Mouse (Mus musculus): ENCODE measurements around the gene Itga1.

Gene Itga1

GRCm38 (mm10) chr13:114984658-114985057, 117.1 kb downstream of the Itga1 start:
- DNase-seq = no peak

GRCm38 (mm10) chr13:114983116-114983515, 118.6 kb downstream of the Itga1 start:
- no peak for DNase-seq

- DNase-seq = peak in 1 of 2 experiments; percentile 17
Measured at GRCm38 (mm10) chr13:114980831-114981419, 120.8 kb downstream of the Itga1 start.

- DNase-seq = no peak
Measured at GRCm38 (mm10) chr13:114974484-114975042, 127.2 kb downstream of the Itga1 start.

DNA sequence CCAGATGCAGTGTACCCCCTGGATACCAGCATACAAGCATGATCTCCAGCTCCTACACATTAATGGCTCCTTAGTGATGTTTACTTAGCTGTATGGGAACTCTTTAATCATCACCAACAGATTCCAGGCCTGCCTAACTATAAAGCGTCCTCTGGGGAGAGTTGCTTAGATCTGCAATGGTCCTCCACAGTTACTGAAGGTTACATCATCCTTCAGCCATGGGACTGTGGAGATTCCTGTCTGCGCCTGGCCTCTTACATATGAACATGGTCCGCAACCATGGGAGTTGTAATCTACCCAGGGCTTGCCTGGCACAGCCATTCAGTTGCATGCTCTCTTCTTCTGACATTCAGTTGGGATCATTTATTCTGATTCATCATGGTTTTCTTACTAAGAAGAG, 129.9 kb downstream of the Itga1 start:
- DNase-seq = no peak

- peak; percentile 50 to 84 for DNase-seq
Measured at GRCm38 (mm10) chr13:114964233-114964632, 137.5 kb downstream of the Itga1 start.

GRCm38 (mm10) chr13:114954516-114954915, 147.2 kb downstream of the Itga1 start:
- DNase-seq = no peak

DNA sequence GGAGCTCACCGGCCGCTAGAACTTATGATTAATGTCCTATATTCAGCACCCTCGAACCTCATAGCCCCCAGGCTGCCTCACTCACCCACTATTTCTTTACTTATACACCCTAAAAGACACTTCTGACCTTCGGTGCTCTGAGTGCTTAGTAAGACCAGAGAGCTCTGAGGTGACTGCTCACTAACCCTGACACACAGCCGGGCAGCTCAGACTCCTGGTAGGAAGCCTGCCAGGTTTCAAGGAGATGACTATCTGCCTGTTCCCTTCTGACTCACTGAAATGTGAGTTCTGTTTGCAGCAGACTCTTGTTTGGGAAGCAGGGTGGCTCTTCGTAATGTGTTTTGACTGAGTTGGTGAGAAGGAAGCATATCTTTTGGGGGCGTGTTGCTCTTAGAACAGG, 168.2 kb downstream of the Itga1 start:
- DNase-seq = no peak

GRCm38 (mm10) chr13:114931775-114932294, 169.9 kb downstream of the Itga1 start, which contains the start of gene Itga2:
Gene Itga2, minus strand, starts transcription at chr13:114932100.
- peak; percentile 6 to 58 for DNase-seq

GRCm38 (mm10) chr13:114930996-114931649, 170.6 kb downstream of the Itga1 start:
- no peak for DNase-seq

- no peak for DNase-seq
Measured at GRCm38 (mm10) chr13:114924785-114925184, 177.0 kb downstream of the Itga1 start.

DNA sequence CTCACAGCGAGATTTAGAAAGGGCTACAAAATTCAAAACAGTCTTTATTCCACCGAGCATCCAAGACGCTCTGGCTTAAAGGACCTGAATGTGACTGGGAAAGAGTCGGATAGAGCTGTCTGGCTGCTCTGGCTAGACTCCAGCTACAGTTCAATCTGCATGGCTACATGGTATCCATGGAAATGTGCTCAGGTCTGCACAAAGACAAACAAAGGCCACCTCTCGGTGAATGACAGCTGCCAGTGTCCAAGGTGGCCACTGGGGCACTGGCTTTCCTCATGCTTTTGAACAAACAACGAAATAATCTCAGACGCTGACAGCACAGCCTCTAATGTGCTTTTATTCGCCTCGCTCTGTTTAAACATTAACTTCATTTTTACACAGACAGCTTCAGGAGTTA, 178.4 kb downstream of the Itga1 start:
- peak; percentile 4 to 15 for DNase-seq

DNA sequence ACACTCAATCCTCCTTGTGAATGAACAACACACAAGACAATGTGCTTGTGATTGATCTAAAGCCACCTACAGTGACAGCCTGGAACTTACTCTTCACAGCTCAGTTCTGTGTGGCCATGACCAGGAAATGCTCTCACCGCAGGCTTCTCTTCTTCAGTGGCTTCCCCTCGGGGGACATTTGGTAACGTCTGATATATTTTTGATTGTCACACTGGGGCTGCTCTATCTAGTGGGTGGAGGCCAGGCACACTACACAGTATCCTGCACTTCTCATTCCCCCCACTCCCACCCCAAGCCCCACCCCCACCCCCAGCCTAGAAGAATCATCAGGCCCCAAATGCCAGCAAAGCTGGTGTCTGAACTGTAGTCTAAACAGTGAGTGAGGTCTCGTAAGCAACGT, 186.0 kb downstream of the Itga1 start:
- no peak for DNase-seq

DNA sequence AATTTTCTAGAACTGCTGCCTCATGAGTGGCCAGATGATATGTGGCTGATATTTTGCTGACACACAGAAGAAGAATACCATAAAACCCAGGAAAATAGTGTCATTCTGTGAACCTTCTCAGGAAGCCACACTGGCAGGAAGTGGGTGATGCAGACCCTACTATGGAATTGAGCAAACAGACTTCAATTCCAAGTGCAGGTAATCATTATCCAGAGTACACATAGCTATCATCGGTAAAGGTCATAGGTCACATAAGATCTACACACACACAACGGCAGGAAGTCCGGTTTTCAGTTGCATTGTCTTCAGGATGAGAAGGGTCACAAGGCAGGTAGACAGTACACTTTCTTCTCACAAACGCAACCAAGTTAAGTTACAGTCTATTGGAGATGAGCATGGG, 186.8 kb downstream of the Itga1 start:
- no peak for DNase-seq

- no peak for DNase-seq
Measured at GRCm38 (mm10) chr13:114914559-114914958, 187.2 kb downstream of the Itga1 start.

- no peak for DNase-seq
Measured at GRCm38 (mm10) chr13:114910629-114911028, 191.1 kb downstream of the Itga1 start.

DNA sequence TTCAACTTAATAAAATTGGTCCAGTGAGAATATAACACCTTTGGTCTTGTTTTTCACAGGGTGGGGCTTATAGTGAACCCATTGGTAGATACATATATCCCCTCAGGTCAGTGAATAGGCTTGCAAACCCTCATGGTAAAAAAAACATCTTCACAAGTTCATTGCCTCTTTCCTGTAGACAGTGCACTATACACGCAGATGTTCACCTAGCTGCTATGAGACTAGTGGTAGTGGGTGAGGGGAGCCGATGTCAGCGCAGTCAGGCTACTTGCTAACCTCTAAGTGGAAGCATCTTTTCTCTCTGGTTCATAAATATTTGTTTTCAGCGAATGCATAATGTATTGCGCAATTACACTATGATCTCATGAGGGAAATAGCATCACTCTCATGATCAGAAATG, 192.2 kb downstream of the Itga1 start:
- DNase-seq = no peak

- no peak for DNase-seq
Measured at GRCm38 (mm10) chr13:114907876-114908275, 193.9 kb downstream of the Itga1 start.
